Mouse (Mus musculus) urinary bladder, postnatal 25 days (tissue): ENCODE results near the gene Pspn.

Source experiments
- DNase-seq: peaks from one replicate; pipeline ENCODE4 v3.0.0; 2022; ENCODE audit warnings: low spot score

The Pspn gene

GRCm38 (mm10) chr17:56999968-57000609, at the start of gene Pspn:
Pspn (minus strand) TSS chr17:57000018.
- DNase-seq = no peak

- no peak for DNase-seq
These were observed 49.0 kb upstream of the Pspn start for GRCm38 (mm10) chr17:57048816-57049215.

GRCm38 (mm10) chr17:57047406-57047805, 47.6 kb upstream of the Pspn start:
- no peak for DNase-seq

GRCm38 (mm10) chr17:57041554-57041953, 41.7 kb upstream of the Pspn start, which contains the start of gene Slc25a41:
Slc25a41 (minus strand) TSS chr17:57041654.
- DNase-seq = no peak

- no peak for DNase-seq
These were observed 39.2 kb upstream of the Pspn start for GRCm38 (mm10) chr17:57038978-57039377.

GRCm38 (mm10) chr17:57032854-57033253, 33.0 kb upstream of the Pspn start:
- DNase-seq = no peak

- DNase-seq = peak; percentile 94
These were observed 32.0 kb upstream of the Pspn start for GRCm38 (mm10) chr17:57031661-57032420.

- DNase-seq = peak; percentile 31
These were observed 31.3 kb upstream of the Pspn start, which contains the start of gene Khsrp for GRCm38 (mm10) chr17:57030931-57031660. Khsrp (minus strand) TSS chr17:57031522.

- DNase-seq = no peak
These were observed 29.9 kb upstream of the Pspn start for GRCm38 (mm10) chr17:57029691-57030090.

- DNase-seq = no peak
These were observed 27.7 kb upstream of the Pspn start for GRCm38 (mm10) chr17:57027471-57027870.

- DNase-seq = no peak
These were observed 21.1 kb upstream of the Pspn start for GRCm38 (mm10) chr17:57020960-57021359.

GRCm38 (mm10) chr17:57019693-57020092, 19.9 kb upstream of the Pspn start:
- no peak for DNase-seq

- no peak for DNase-seq
These were observed 12.5 kb upstream of the Pspn start for GRCm38 (mm10) chr17:57012245-57012795.

- peak; percentile 82 for DNase-seq
These were observed 11.7 kb upstream of the Pspn start, which contains the start of the genes Gtf2f1 and Gm17949 for GRCm38 (mm10) chr17:57011236-57012141. Gtf2f1 (minus strand) TSS chr17:57011288. Gm17949 (plus strand) TSS chr17:57011469.

GRCm38 (mm10) chr17:57010911-57011235, 11.1 kb upstream of the Pspn start:
- no peak for DNase-seq

- DNase-seq = no peak
These were observed 7.5 kb upstream of the Pspn start for GRCm38 (mm10) chr17:57007137-57007905.

GRCm38 (mm10) chr17:57003994-57004393, 4.2 kb upstream of the Pspn start:
- no peak for DNase-seq

- DNase-seq = no peak
These were observed 1.4 kb upstream of the Pspn start for GRCm38 (mm10) chr17:57001228-57001627.

- no peak for DNase-seq
These were observed 404 bp downstream of the Pspn start for GRCm38 (mm10) chr17:56999414-56999813.

GRCm38 (mm10) chr17:56997029-56997667, 2.7 kb downstream of the Pspn start, which contains the start of gene Alkbh7:
Alkbh7 (plus strand) TSS chr17:56997339.
- peak; percentile 85 for DNase-seq
